Mouse (Mus musculus) CH12.LX (cell line): ENCODE data around the gene Gmds.

Experiments used
- CHD2 ChIP-seq: IDR thresholded peaks from 2 replicates; pipeline ENCODE4 v1.6.1; 2011; ENCODE audit warnings: low read length, improper control_type of control experiment
- CTCF ChIP-seq, 2 experiments: IDR thresholded peaks in 1 of 2; conservative IDR thresholded peaks in 1 of 2; 2 replicates each; pipeline ENCODE4 v1.5.1; 2011 to 2012; ENCODE audit warnings: low read depth in 2 of 2, low read length in 2 of 2, improper control_type of control experiment in 1 of 2, inconsistent platforms in 1 of 2, mild to moderate bottlenecking in 1 of 2, moderate library complexity in 1 of 2
- IRF4 ChIP-seq: IDR thresholded peaks from 2 replicates; pipeline ENCODE4 v1.6.1; 2014; ENCODE audit warnings: low read depth, mild to moderate bottlenecking, inconsistent platforms, low read length, improper control_type of control experiment
- POLR2A ChIP-seq: IDR thresholded peaks from 2 replicates; pipeline ENCODE4 v1.6.1; 2011; ENCODE audit warnings: low read depth, mild to moderate bottlenecking, improper control_type of control experiment, low read length
- RCOR1 ChIP-seq: conservative IDR thresholded peaks from 2 replicates; pipeline ENCODE4 v1.6.1; 2012; ENCODE audit warnings: low read depth, mild to moderate bottlenecking, inconsistent platforms, low read length, improper control_type of control experiment
- TCF12 ChIP-seq: IDR thresholded peaks from 2 replicates; pipeline ENCODE4 v1.6.1; 2014; ENCODE audit warnings: low read depth, mild to moderate bottlenecking, inconsistent platforms, low read length, improper control_type of control experiment
- ZC3H11A ChIP-seq: IDR thresholded peaks from 2 replicates; pipeline ENCODE4 v1.6.1; 2012; ENCODE audit warnings: low read depth, mild to moderate bottlenecking, inconsistent platforms, low read length, improper control_type of control experiment
- ZNF384 ChIP-seq: IDR thresholded peaks from 2 replicates; pipeline ENCODE4 v1.6.1; 2012; ENCODE audit warnings: low read depth, low read length, improper control_type of control experiment, inconsistent platforms

DNA sequence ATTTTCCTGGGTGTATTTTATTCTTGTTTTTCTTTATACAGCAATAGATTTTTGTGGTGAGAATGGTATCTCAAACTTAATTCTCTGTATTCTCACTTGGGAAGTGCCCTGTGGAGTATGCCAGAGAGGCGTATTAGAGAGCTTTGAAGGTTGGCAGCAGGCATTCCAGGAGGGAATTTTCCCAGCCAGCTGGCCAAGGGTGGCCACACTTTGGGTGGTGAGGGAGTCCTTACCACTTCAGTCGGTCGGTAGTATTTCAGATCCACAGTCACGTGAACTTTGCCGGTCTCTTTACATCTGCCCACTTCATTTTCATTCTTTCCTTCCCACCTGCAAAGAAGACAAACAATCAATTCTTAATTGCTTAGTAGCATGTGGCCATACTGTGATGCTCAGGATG lies 421.2 kb downstream of the Gmds start:
- TF ChIP-seq CTCF (conservative IDR thresholded peaks at IDR 0.05 in 1 of 2, IDR thresholded peaks at IDR 0.05 in 1 of 2; ENCODE audit: low read depth in 2 of 2, low read length in 2 of 2) = no peak
- TF ChIP-seq CHD2 = no peak
- no peak for TF ChIP-seq POLR2A
- no peak for TF ChIP-seq IRF4
- no peak for TF ChIP-seq ZNF384
- no peak for TF ChIP-seq TCF12
- TF ChIP-seq ZC3H11A = no peak
- TF ChIP-seq RCOR1 = no peak
